Mouse (Mus musculus): ENCODE data around the gene Hip1.

GRCm38 (mm10) chr5:135478877-135479600, 65.9 kb downstream of the Hip1 start:
- no peak for TF ChIP-seq CTCF (IDR thresholded peaks at IDR 0.05; ENCODE audit: extremely low read depth, insufficient read depth, insufficient read length, insufficient replicate concordance)
- no peak for TF ChIP-seq POLR2A (IDR thresholded peaks at IDR 0.05; ENCODE audit: low read depth, low read length)

Measured in spleen, adult 2 months (tissue).